Mouse (Mus musculus): ENCODE results near the gene Tm4sf20.

The Tm4sf20 gene

GRCm38 (mm10) chr1:82775293-82775692, 7.0 kb upstream of the Tm4sf20 start:
- no peak for DNase-seq (ENCODE audit: low read depth)

- no peak for DNase-seq (ENCODE audit: low read depth)
These were observed 4.9 kb upstream of the Tm4sf20 start for GRCm38 (mm10) chr1:82773208-82773607.

- no peak for DNase-seq (ENCODE audit: low read depth)
These were observed 4.2 kb upstream of the Tm4sf20 start for GRCm38 (mm10) chr1:82772428-82772827.

- no peak for DNase-seq (ENCODE audit: low read depth)
These were observed 2.8 kb upstream of the Tm4sf20 start, which contains the start of gene Gm47791 for GRCm38 (mm10) chr1:82771022-82771586. TSS of gene Gm47791 (minus strand) at chr1:82771243.

GRCm38 (mm10) chr1:82766641-82767040, 1.6 kb downstream of the Tm4sf20 start:
- no peak for DNase-seq (ENCODE audit: low read depth)

- DNase-seq (ENCODE audit: low read depth): no peak
These were observed 2.0 kb downstream of the Tm4sf20 start for GRCm38 (mm10) chr1:82766227-82766626.

GRCm38 (mm10) chr1:82762274-82762673, 6.0 kb downstream of the Tm4sf20 start:
- DNase-seq (ENCODE audit: low read depth): no peak

GRCm38 (mm10) chr1:82761454-82762169, 6.6 kb downstream of the Tm4sf20 start:
- peak; percentile 14 for DNase-seq (ENCODE audit: low read depth)

GRCm38 (mm10) chr1:82759520-82759919, 8.7 kb downstream of the Tm4sf20 start:
- DNase-seq (ENCODE audit: low read depth): no peak

- no peak for DNase-seq (ENCODE audit: low read depth)
These were observed 20.4 kb downstream of the Tm4sf20 start for GRCm38 (mm10) chr1:82747714-82748452.

- no peak for DNase-seq (ENCODE audit: low read depth)
These were observed 21.9 kb downstream of the Tm4sf20 start for GRCm38 (mm10) chr1:82746408-82746807.

- no peak for DNase-seq (ENCODE audit: low read depth)
These were observed 24.3 kb downstream of the Tm4sf20 start for GRCm38 (mm10) chr1:82743962-82744361.

- no peak for DNase-seq (ENCODE audit: low read depth)
These were observed 26.7 kb downstream of the Tm4sf20 start for GRCm38 (mm10) chr1:82741539-82741938.

GRCm38 (mm10) chr1:82738066-82738465, 30.2 kb downstream of the Tm4sf20 start:
- DNase-seq (ENCODE audit: low read depth): no peak

GRCm38 (mm10) chr1:82733357-82733756, 34.9 kb downstream of the Tm4sf20 start:
- DNase-seq (ENCODE audit: low read depth): no peak

- no peak for DNase-seq (ENCODE audit: low read depth)
These were observed 41.8 kb downstream of the Tm4sf20 start for GRCm38 (mm10) chr1:82726482-82726881.

GRCm38 (mm10) chr1:82725875-82726185, 42.4 kb downstream of the Tm4sf20 start:
- DNase-seq (ENCODE audit: low read depth): no peak

GRCm38 (mm10) chr1:82725026-82725874, 43.0 kb downstream of the Tm4sf20 start:
- DNase-seq (ENCODE audit: low read depth): peak; percentile 46

GRCm38 (mm10) chr1:82724339-82725025, 43.8 kb downstream of the Tm4sf20 start, which contains the start of gene Mff:
TSS of gene Mff (plus strand) at chr1:82724890.
- DNase-seq (ENCODE audit: low read depth): peak; percentile 92

GRCm38 (mm10) chr1:82717816-82718512, 50.3 kb downstream of the Tm4sf20 start:
- DNase-seq (ENCODE audit: low read depth): no peak

All from c-Kit-positive CD71-negative TER-119-negative erythroid progenitor cells, embryonic 14.5 days (primary cell).